Mouse (Mus musculus) erythroblast, embryonic 14.5 days (primary cell): ENCODE measurements at regions not wholly inside any gene's neighbourhood (a gene's known extent, or its start where the extent isn't known, plus 50 kb on each side); places are given as distances from the start of the nearest gene placed in this dataset.

ENCODE experiments used
- H3K27me3 ChIP-seq: 2 replicates; pipeline ENCODE4 v1.6.1; 2012; ENCODE audit warnings: inconsistent platforms; ENCODE audit not compliant: control insufficient read depth
- H3K36me3 ChIP-seq: 2 replicates; pipeline ENCODE4 v1.6.1; 2012; ENCODE audit warnings: mild to moderate bottlenecking, inconsistent platforms; ENCODE audit not compliant: control insufficient read depth
- H3K4me1 ChIP-seq: 2 replicates; pipeline ENCODE4 v1.6.1; 2012; ENCODE audit warnings: inconsistent platforms; ENCODE audit not compliant: control insufficient read depth
- H3K4me3 ChIP-seq: replicated peaks from 2 replicates; pipeline ENCODE3; 2012; ENCODE audit warnings: moderate library complexity, mild to moderate bottlenecking, inconsistent platforms
- H3K9me3 ChIP-seq: 2 replicates; pipeline ENCODE4 v1.6.1; 2012; ENCODE audit warnings: low read length, inconsistent platforms, mixed read lengths; ENCODE audit not compliant: control insufficient read depth
- GATA1 ChIP-seq: IDR thresholded peaks from 2 replicates; pipeline ENCODE4 v1.6.1; 2012; ENCODE audit warnings: low read length, inconsistent platforms, mixed read lengths
- TAL1 ChIP-seq: IDR thresholded peaks from 3 replicates; pipeline ENCODE4 v1.6.1; 2012; ENCODE audit warnings: low read length, inconsistent platforms, mixed read lengths

DNA sequence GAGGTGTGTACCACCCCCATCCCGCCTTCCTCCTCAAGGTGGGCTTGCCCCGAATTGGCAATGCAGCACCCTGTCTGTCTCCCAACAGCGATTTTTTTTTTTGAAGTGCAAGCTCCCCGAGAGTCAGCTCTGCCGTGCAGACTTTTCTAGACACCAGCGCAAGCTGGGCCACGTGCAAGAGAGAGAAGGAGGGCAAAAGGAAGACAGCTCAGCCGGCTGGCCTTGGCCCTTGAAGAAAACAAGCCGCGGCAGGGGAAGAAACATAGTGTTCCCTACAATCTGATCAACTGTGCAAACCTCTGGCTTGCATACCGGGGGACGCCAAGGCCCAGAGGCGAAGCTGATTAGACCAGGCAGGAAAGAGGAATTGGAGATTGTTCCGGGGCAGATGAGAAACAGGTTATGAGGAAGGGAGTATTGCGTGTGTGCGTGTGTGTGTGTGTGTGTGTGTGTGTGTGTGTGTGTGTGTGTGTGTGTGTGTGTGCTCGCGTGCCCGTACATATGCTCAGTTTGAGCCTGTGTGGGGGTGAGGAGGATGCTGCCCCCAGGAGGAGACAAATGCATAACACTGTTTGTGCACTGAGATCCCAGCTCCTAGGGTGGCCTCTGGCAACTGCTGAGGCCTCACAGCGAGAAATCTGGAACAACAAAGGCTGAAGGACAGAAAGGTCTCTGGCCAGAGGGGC lies 83.2 kb upstream of the Zfp648 start:
- Histone ChIP-seq H3K27me3 (no peaks in the 10 kb centered on the region), H3K4me1 (peaks cover 2% of the 10 kb centered on the region; the same call in 1 of the 2 replicates), H3K9me3 (no peaks in the 10 kb centered on the region), H3K36me3 (no peaks in the 10 kb centered on the region), H3K4me3 (no peak overlapping the region)
- TF ChIP-seq GATA1 = no peak
- no peak for TF ChIP-seq TAL1

DNA sequence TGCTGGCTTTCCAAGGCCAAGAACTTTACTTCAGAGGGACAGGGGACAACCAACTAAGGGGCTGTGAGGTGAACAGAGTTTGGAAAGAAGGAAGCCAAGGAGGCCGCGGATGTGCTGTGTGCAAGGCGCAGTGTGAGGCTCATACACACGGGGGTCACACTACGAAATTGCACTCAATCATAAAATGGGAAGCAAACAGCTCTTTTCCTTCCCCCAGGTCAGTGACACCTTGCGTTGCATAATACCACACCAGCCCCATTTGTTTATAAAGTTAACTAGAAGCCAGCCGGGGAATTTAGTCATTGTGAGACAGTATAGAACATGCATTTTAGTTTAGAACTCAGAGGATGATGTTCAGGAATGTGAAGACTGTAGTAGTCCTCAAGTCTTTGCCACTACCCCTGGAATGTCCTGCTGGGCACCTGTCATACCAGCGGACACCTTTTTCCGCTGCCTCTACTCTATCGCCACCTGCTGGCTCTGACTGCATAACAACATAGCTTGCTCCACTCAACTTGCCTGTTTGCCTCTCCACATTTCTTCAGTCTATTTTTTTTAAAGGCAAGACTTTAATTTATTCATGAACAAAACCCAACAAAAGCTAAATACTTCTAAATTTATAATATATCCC lies 82.5 kb upstream of the Zfp648 start:
- Histone ChIP-seq H3K27me3 (no peaks in the 10 kb centered on the region), H3K9me3 (no peaks in the 10 kb centered on the region), H3K4me3 (no peak overlapping the region), H3K4me1 (peaks cover 2% of the 10 kb centered on the region; the same call in 1 of the 2 replicates), H3K36me3 (no peaks in the 10 kb centered on the region)
- TF ChIP-seq TAL1 = no peak
- no peak for TF ChIP-seq GATA1

DNA sequence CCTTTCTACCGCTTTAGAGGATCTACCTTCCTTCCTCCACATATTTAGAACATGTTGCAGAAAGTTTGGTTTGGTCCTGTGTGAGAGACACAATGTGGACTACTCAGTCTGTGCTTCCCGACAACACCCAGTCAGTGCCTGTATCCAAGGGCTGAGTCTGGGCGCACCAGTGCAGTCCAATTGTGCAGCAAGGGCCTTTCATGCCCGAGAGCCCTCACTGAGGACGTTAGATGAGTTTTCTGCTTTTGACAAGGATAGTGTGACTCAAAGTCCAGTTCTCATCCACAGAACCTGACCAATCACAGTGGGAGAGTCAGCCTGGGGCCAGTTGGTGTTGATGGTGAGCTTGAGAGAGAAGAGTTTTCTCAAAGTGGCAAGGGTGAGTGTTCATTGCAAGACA lies 81.4 kb upstream of the Zfp648 start:
- H3K4me3 ChIP-seq = no peak overlapping the region
- H3K4me1 ChIP-seq = peaks cover 2% of the 10 kb centered on the region; the same call in 1 of the 2 replicates
- H3K27me3 ChIP-seq = no peaks in the 10 kb centered on the region
- TF ChIP-seq GATA1 (no peak), TAL1 (no peak)
- no peaks in the 10 kb centered on the region for H3K36me3 ChIP-seq
- H3K9me3 ChIP-seq = no peaks in the 10 kb centered on the region

DNA sequence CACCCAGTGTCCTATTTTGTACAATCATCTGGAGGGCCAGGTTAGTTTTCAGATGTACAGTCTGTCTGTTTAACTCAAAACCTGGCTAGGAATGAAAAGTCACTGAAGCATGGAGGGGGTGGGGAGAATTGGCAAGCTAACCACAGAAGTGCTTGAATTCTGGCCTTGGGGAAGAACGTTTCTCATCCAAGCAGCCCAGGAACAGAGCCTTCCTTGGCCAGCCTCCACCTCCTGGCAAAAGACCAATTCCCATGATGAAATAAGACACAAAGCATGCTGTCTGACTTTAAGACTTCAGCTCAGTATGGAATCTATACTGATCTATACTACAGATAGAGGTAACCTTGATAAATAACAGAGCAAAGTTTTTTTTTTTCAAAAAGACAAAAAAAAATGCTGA lies 80.3 kb upstream of the Zfp648 start:
- Histone ChIP-seq H3K9me3 (no peaks in the 10 kb centered on the region), H3K27me3 (no peaks in the 10 kb centered on the region), H3K36me3 (no peaks in the 10 kb centered on the region), H3K4me1 (peaks cover 2% of the 10 kb centered on the region; the same call in 1 of the 2 replicates), H3K4me3 (no peak overlapping the region)
- no peak for TF ChIP-seq TAL1
- TF ChIP-seq GATA1 = no peak

DNA sequence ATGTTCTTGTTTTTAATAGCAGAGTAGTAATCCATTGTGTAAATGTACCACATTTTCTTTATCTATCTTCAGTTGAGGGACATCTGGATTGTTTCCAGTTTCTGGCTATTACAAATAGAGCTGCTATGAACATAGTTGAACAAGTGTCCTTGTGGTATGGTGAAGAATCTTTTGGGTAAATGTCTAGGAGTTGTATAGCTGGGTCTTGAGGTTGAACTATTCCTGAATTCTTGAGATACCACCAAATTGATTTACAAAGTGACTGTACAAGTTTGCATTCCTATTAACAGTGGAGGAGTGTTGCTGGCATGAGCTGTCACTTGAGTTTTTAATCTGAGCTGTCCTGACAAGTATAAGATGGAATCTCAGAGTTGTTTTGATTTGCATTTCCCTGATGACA lies 76.0 kb upstream of the Zfp648 start:
- TF ChIP-seq GATA1 = no peak
- TF ChIP-seq TAL1 = no peak
- H3K36me3 ChIP-seq = no peaks in the 10 kb centered on the region
- H3K27me3 ChIP-seq = no peaks in the 10 kb centered on the region
- H3K4me1 ChIP-seq = no peaks in the 10 kb centered on the region
- no peak overlapping the region for H3K4me3 ChIP-seq
- H3K9me3 ChIP-seq = no peaks in the 10 kb centered on the region

DNA sequence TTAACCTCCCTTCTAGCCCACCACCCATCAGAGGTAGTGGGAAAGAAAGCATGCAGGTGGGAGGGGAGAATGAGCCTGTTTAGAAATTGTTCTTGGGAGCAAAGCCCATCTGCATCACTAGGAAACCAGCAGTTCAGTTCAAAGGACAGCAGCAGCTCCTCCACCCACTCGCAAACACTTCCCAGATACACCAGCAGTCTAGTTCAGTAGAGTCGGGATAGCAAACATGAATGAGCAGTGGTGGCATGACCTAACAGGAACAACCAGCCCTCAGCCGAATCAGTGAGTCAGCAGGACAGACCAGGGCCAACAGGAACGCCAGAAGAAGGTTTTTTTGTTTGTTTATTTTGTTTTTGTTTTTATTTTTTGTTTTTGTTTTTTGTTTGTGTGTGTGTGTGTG lies 74.5 kb upstream of the Zfp648 start:
- TF ChIP-seq TAL1 (no peak), GATA1 (no peak)
- Histone ChIP-seq H3K27me3 (no peaks in the 10 kb centered on the region), H3K36me3 (no peaks in the 10 kb centered on the region), H3K4me1 (no peaks in the 10 kb centered on the region), H3K9me3 (no peaks in the 10 kb centered on the region), H3K4me3 (no peak overlapping the region)

DNA sequence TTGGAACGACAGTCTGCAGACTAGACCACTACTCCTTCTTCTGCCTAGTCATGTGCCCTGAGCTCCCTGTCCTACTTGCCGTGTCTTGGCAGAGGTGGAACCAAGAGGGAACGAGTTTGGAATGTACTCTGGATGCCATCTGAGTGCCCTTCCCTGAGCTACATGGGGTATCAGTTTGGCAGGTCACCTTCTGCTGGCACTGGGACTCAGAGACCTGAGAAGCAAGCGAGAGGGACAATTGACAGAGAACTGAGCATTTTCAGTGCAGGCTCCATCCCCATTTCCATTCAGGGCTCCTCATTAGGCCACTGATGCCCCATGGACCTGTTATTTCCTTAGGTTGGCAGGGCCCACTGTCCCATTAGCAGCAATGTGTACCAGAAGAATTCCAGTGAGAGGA lies 61.5 kb upstream of the Zfp648 start:
- Histone ChIP-seq H3K27me3 (no peaks in the 10 kb centered on the region), H3K4me3 (no peak overlapping the region), H3K4me1 (no peaks in the 10 kb centered on the region), H3K36me3 (no peaks in the 10 kb centered on the region), H3K9me3 (no peaks in the 10 kb centered on the region)
- TF ChIP-seq TAL1 (no peak), GATA1 (no peak)

DNA sequence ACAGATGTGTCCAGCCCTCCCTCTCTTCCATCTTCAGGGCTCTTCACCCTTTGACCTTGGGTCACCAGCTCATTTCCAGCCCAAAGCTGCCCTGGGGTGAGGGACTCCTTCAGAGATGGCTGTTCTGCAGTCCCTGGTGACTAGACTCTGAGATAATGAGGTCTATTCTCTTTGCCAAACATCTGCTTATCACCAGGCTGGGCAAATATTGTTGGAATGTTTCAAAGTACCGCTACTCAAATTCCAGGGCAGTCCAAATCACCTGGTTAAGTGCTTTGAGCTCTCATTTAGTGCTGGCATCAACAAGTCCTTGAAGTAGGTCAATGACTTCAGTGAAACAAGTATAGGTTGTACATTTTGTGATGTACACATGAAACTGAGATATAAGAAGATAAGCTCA lies 57.3 kb upstream of the Zfp648 start:
- Histone ChIP-seq H3K4me3 (no peak overlapping the region), H3K27me3 (no peaks in the 10 kb centered on the region), H3K36me3 (no peaks in the 10 kb centered on the region), H3K4me1 (no peaks in the 10 kb centered on the region), H3K9me3 (no peaks in the 10 kb centered on the region)
- TF ChIP-seq GATA1 = no peak
- no peak for TF ChIP-seq TAL1

DNA sequence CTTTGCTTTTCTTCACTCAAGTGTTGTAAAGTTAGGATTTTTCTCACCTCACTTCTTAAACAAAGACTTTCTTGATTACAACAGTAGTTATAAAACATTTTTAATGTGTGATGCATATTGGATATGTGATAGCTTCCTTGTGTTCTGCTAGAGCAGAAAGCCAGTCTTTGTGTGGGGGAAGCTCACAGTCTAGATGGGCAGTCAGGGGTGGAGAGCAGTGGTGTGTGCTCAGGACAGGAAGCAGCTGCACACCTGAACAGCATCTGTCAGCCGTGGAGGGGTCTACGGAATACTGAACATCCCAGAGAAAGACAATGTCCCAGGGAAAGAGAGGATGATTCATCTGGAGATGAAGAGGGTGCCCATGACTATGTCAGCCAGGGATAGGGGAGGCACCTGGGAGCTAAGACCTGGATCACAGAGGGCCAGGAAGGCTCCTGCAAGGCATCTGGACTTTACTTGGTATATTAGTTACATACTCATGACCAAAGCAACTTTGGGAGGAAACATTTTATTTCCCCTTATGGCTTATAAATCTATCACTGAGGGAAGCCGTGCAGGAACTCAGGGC lies 53.9 kb upstream of the Zfp648 start:
- no peaks in the 10 kb centered on the region for H3K4me1 ChIP-seq
- no peaks in the 10 kb centered on the region for H3K36me3 ChIP-seq
- TF ChIP-seq TAL1 (no peak), GATA1 (no peak)
- H3K9me3 ChIP-seq = no peaks in the 10 kb centered on the region
- no peak overlapping the region for H3K4me3 ChIP-seq
- H3K27me3 ChIP-seq = no peaks in the 10 kb centered on the region
